Mouse (Mus musculus): Measurements from ENCODE around the gene Aars2.

- TF ChIP-seq CTCF (IDR thresholded peaks at IDR 0.05): peak; percentile 98
- no peak for TF ChIP-seq EP300 (IDR thresholded peaks at IDR 0.05)
Measured at GRCm38 (mm10) chr17:45478234-45478825, 28.3 kb upstream of the Aars2 start.
